Mouse (Mus musculus) embryo, embryonic 10 days (tissue): ENCODE data around the gene Olfr157.
"Not testable (repeated sequence)": the region's sequence is repeated elsewhere in the genome, so short reads cannot be mapped to it uniquely, and the experiment has no call there.

ENCODE experiments used
- DNase-seq: peaks from one replicate; pipeline ENCODE4 v3.0.0-alpha.2; 2015; ENCODE audit warnings: low spot score

The Olfr157 gene

DNA sequence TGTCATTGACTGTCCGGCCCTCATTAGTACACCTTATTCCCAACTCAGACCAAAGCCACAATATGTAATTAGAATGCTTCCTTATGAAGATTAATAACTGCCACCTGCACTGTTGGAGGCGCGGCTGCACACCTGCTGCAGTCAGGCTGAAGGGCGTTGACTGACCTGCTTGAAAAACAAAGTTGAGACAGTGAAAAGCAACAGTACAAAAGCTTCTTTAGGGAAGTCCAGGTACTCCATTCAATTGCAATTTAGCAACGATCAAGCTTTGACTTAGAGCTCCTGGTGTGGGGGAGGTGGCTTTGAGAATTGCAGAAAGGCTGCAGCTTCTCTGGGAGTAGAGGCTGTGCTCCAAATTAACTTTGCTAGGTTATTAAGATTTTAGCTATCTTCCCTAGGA is 44.2 kb downstream of the Olfr157 start:
- not testable (repeated sequence) for DNase-seq

DNA sequence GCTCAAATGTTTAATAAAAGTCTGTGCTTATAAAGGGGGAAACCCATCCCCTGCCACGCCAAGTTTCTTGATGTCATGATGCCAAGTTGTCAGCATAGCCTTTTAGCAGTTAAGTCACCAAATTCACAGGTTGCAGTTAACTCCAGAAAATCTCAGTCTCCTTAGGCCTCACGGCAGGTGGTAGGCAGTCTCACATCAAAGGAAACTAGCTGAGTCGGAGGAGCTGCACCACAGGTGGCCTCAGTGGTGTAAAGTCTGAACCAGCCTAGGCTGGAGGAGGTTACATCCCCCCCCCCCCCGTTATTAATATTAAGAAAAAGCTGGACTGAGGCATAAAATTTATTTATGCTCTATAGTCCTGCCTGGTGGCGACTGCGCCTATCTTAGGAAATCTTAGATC is 44.7 kb downstream of the Olfr157 start:
- DNase-seq: no peak
